8 mouse cellular contexts compared by ENCODE assay signal in genomic region chr13:42102980-42103379, GRCm38 (mm10). TPM values are rescaled to one million over a fixed set of nuclear protein-coding genes. Genes with fewer than 3 reads are reported as not detected.
A peak's percentile ranks its signal among the peaks of the same experiment; 100 is the strongest.
DNase-seq lines count a peak whose midpoint lies in the region; ATAC-seq and TF ChIP-seq lines count a peak whose summit lies in the region.

No protein-coding gene starts in this region.

- H3K4me3 ChIP-seq in forebrain, embryonic 11.5 days (ENCODE audit: low read depth, low read length): no peak overlapping the region
- no peak overlapping the region for H3K4me3 ChIP-seq in heart, postnatal 0 days (ENCODE audit: low read depth, low read length)
- no peak overlapping the region for H3K4me3 ChIP-seq in liver, embryonic 12.5 days
- H3K4me3 ChIP-seq in myocyte: no peak overlapping the region

- H3K36me3 ChIP-seq in forebrain, embryonic 11.5 days (ENCODE audit: control insufficient read depth, insufficient read depth, low read length): no peaks in the 10 kb centered on the region
- no peaks in the 10 kb centered on the region for H3K36me3 ChIP-seq in heart, postnatal 0 days (replicated peaks; ENCODE audit: control insufficient read depth, insufficient read depth, low read length)
- H3K36me3 ChIP-seq in liver, embryonic 12.5 days: peaks cover 6% of the 10 kb centered on the region
- no peaks in the 10 kb centered on the region for H3K36me3 ChIP-seq in myocyte (ENCODE audit: control insufficient read depth, insufficient read depth)

- no peaks in the 10 kb centered on the region for H3K79me2 ChIP-seq in myocyte (ENCODE audit: control insufficient read depth, insufficient read depth)

- no peak overlapping the region for H3K9ac ChIP-seq in forebrain, embryonic 11.5 days (ENCODE audit: low read length)
- no peak overlapping the region for H3K9ac ChIP-seq in heart, postnatal 0 days (replicated peaks; ENCODE audit: low read depth, low read length)
- no peak overlapping the region; the same call in 1 of the 2 replicates for H3K9ac ChIP-seq in liver, embryonic 12.5 days

- peak; percentile 81 to 86 for DNase-seq in B cell, adult 2 months
- peak; percentile 96 for DNase-seq in brain, adult 2 months (ENCODE audit: low read depth, low spot score)
- DNase-seq in forebrain, embryonic 11.5 days (ENCODE audit: low spot score): peak; percentile 80
- peak; percentile 73 for DNase-seq in heart, postnatal 0 days (ENCODE audit: low spot score)
- peak; percentile 62 to 86 for DNase-seq in kidney, postnatal 25 days
- peak; percentile 53 to 71 for DNase-seq in spleen, postnatal 4 days (ENCODE audit: low spot score in 2 of 2)

- H3K4me1 ChIP-seq in forebrain, embryonic 11.5 days (replicated peaks; ENCODE audit: control insufficient read depth, insufficient read depth, low read length): peaks cover 9% of the 10 kb centered on the region; the same call in 1 of the 2 replicates
- H3K4me1 ChIP-seq in heart, postnatal 0 days (ENCODE audit: control insufficient read depth, insufficient read depth): peaks cover 33% of the 10 kb centered on the region
- peaks cover 57% of the 10 kb centered on the region for H3K4me1 ChIP-seq in liver, embryonic 12.5 days

- TF ChIP-seq EP300 in heart, postnatal 0 days (IDR thresholded peaks at IDR 0.05; ENCODE audit: low read depth): no peak

- peak overlapping the region; percentile 53; the same call in 1 of the 2 replicates for H3K27ac ChIP-seq in forebrain, embryonic 11.5 days (ENCODE audit: low read depth, low read length)
- peak overlapping the region; percentile 26; the same call in 1 of the 2 replicates for H3K27ac ChIP-seq in heart, postnatal 0 days (ENCODE audit: low read depth)
- H3K27ac ChIP-seq in liver, embryonic 12.5 days: no peak overlapping the region

- no peaks in the 10 kb centered on the region; the same call in 1 of the 2 replicates for H3K9me3 ChIP-seq in forebrain, embryonic 11.5 days (ENCODE audit: control insufficient read depth, low read length)
- no peaks in the 10 kb centered on the region for H3K9me3 ChIP-seq in heart, postnatal 0 days (replicated peaks; ENCODE audit: control insufficient read depth, low read length)
- H3K9me3 ChIP-seq in liver, embryonic 12.5 days (replicated peaks): peaks cover 6% of the 10 kb centered on the region

- no peaks in the 10 kb centered on the region for H3K27me3 ChIP-seq in forebrain, embryonic 11.5 days (ENCODE audit: control insufficient read depth, insufficient read depth, low read length)
- H3K27me3 ChIP-seq in heart, postnatal 0 days (ENCODE audit: control insufficient read depth, insufficient read depth, low read length): no peaks in the 10 kb centered on the region
- no peaks in the 10 kb centered on the region for H3K27me3 ChIP-seq in liver, embryonic 12.5 days (replicated peaks)
- H3K27me3 ChIP-seq in myocyte (ENCODE audit: control insufficient read depth, insufficient read depth, insufficient read length): no peaks in the 10 kb centered on the region

- H3ac ChIP-seq in myocyte (ENCODE audit: control insufficient read depth, insufficient read length): no peak overlapping the region

- TF ChIP-seq CTCF in heart, postnatal 0 days (IDR thresholded peaks at IDR 0.05; ENCODE audit: low read depth): no peak

- peak overlapping the region; percentile 15; the same call in 1 of the 2 replicates for H3K4me2 ChIP-seq in forebrain, embryonic 11.5 days (ENCODE audit: low read depth, low read length, severe bottlenecking)
- H3K4me2 ChIP-seq in heart, postnatal 0 days (ENCODE audit: low read depth, low read length): peak overlapping the region; percentile 22; the same call in 1 of the 2 replicates
- peak overlapping the region; percentile 41 for H3K4me2 ChIP-seq in liver, embryonic 12.5 days
- H3K4me2 ChIP-seq in myocyte (ENCODE audit: low read depth): peak overlapping the region; percentile 36

- WGBS in forebrain, embryonic 11.5 days: 27% methylated on average over 8 of the region's 8 CpGs
- 46% methylated on average over 8 of the region's 8 CpGs for WGBS in heart, postnatal 0 days
- WGBS in liver, embryonic 12.5 days (ENCODE audit: insufficient replicate concordance): 22% methylated on average over 8 of the region's 8 CpGs

- no peak for TF ChIP-seq POLR2A in myocyte (IDR thresholded peaks at IDR 0.05; ENCODE audit: insufficient read length, low read depth)

- peak; percentile 93 for ATAC-seq in forebrain, embryonic 11.5 days (replicated peaks; ENCODE audit: low FRiP score)
- peak; percentile 82 for ATAC-seq in heart, postnatal 0 days (ENCODE audit: insufficient read depth, low read depth)
- ATAC-seq in liver, embryonic 12.5 days: peak; percentile 63

TF ChIP-seq in myocyte, 11 proteins besides CTCF, POLR2A, EP300 and RAD21:
- TF ChIP-seq MAX (IDR thresholded peaks at IDR 0.05; ENCODE audit: low read depth) (no peak), CEBPB (IDR thresholded peaks at IDR 0.05; ENCODE audit: insufficient read depth, poor library complexity, severe bottlenecking) (peak; percentile 69; the same call in 1 of the 2 replicates)

RNA-seq across cellular contexts. Expression of gene Hivep1, which starts 51.2 kb away (rescaled TPM):
- 13.2 and 16.5 TPM in 2 replicates for polyA plus RNA-seq in forebrain, embryonic 11.5 days (2014; fragmentation: Nextera tagmentation; extraction: Ambion mirVana)
- total RNA-seq in heart, postnatal 0 days (2014; rRNA removed; ENCODE audit: low replicate concordance): 14.0 and 33.5 TPM in 2 replicates
- 3.7 and 4.1 TPM in 2 replicates for polyA plus RNA-seq in heart, postnatal 0 days (2015; fragmentation: Nextera tagmentation; extraction: Ambion mirVana)
- polyA plus RNA-seq in liver, embryonic 12.5 days (2016; fragmentation: Nextera tagmentation; extraction: Ambion mirVana): 4.4 and 4.6 TPM in 2 replicates
- polyA plus RNA-seq in myocyte (2012; fragmentation: generic; extraction: Trizol): 5.3 TPM
